Mouse (Mus musculus) c-Kit-positive CD71-positive TER-119-negative erythroid progenitor cells, embryonic 14.5 days (primary cell): ENCODE measurements around the gene Tmem63a.
A peak's percentile ranks its signal among the peaks of the same experiment; 100 is the strongest.

Experiments used
- DNase-seq: peaks from one replicate; pipeline ENCODE4 v3.0.0-alpha.2; 2013; ENCODE audit warnings: low read depth

Gene Tmem63a

GRCm38 (mm10) chr1:181010171-181010932 is 68.2 kb downstream of the Tmem63a start:
- DNase-seq = no peak

- no peak for DNase-seq
These were observed 69.5 kb downstream of the Tmem63a start for GRCm38 (mm10) chr1:181011601-181012000.

- DNase-seq = no peak
These were observed 70.3 kb downstream of the Tmem63a start for GRCm38 (mm10) chr1:181012416-181012815.

- no peak for DNase-seq
These were observed 71.3 kb downstream of the Tmem63a start for GRCm38 (mm10) chr1:181013446-181013845.

GRCm38 (mm10) chr1:181014731-181015500 is 72.8 kb downstream of the Tmem63a start:
- no peak for DNase-seq

- no peak for DNase-seq
These were observed 73.4 kb downstream of the Tmem63a start for GRCm38 (mm10) chr1:181015558-181015957.

- no peak for DNase-seq
These were observed 73.9 kb downstream of the Tmem63a start for GRCm38 (mm10) chr1:181016045-181016444.

- DNase-seq = no peak
These were observed 74.5 kb downstream of the Tmem63a start for GRCm38 (mm10) chr1:181016532-181017131.

GRCm38 (mm10) chr1:181017212-181017711 is 75.1 kb downstream of the Tmem63a start:
- DNase-seq = peak; percentile 37

- no peak for DNase-seq
These were observed 75.8 kb downstream of the Tmem63a start for GRCm38 (mm10) chr1:181017890-181018420.

GRCm38 (mm10) chr1:181020756-181021487 is 78.8 kb downstream of the Tmem63a start, which contains the start of gene Ephx1:
Gene Ephx1 (minus strand): TSS chr1:181020904.
- DNase-seq = no peak

GRCm38 (mm10) chr1:181021488-181021865 is 79.3 kb downstream of the Tmem63a start:
- no peak for DNase-seq

GRCm38 (mm10) chr1:181022265-181022664 is 80.1 kb downstream of the Tmem63a start:
- DNase-seq = peak; percentile 65
